ENCODE assay signal across 16 mouse cellular contexts in genomic region chr19:47814721-47815120, GRCm38 (mm10). TPM values are rescaled to one million over a fixed set of nuclear protein-coding genes. Genes with fewer than 3 reads are reported as not detected.
"Had no signal": no experiment of that assay in that cellular context is flagged by ENCODE, and none has a peak within 500 bp of the region (broad histone marks: within the 10 kb centered on the region; RNA-seq: fewer than 3 reads in every experiment).

No protein-coding gene starts in this region.

- H3K9ac ChIP-seq: neural tube, embryonic 15.5 days; stomach, embryonic 15.5 days had no signal

- H3K9me3 ChIP-seq: neural tube, embryonic 15.5 days; stomach, embryonic 15.5 days had no signal

- H3K27ac ChIP-seq: neural tube, embryonic 15.5 days; stomach, embryonic 15.5 days; stomach, postnatal 0 days had no signal

- DNase-seq: retina, postnatal 1 day; right cerebral cortex, adult 18-20 months; right cerebral cortex, postnatal 14 days; right cerebral cortex, postnatal 25 days; right cerebral cortex, postnatal 4 days; spleen, adult 18-20 months; thymus, adult 18-20 months; thymus, adult 2 months; thymus, postnatal 14 days; thymus, postnatal 25 days; thymus, postnatal 36 days; thymus, postnatal 4 days had no signal

- H3K27me3 ChIP-seq: neural tube, embryonic 15.5 days; stomach, embryonic 15.5 days had no signal

- H3K4me3 ChIP-seq: neural tube, embryonic 15.5 days; stomach, embryonic 15.5 days had no signal

- H3K36me3 ChIP-seq: neural tube, embryonic 15.5 days; stomach, embryonic 15.5 days had no signal

- H3K4me1 ChIP-seq: neural tube, embryonic 15.5 days; stomach, embryonic 15.5 days had no signal

- H3K4me2 ChIP-seq: neural tube, embryonic 15.5 days; stomach, embryonic 15.5 days had no signal

RNA-seq across cellular contexts. Expression of gene Gsto2, which starts 50.6 kb away (rescaled TPM):
- polyA plus RNA-seq: small intestine, adult 2 months had no signal
